Mouse (Mus musculus): ENCODE measurements around the gene Larp1.

Gene Larp1

DNA sequence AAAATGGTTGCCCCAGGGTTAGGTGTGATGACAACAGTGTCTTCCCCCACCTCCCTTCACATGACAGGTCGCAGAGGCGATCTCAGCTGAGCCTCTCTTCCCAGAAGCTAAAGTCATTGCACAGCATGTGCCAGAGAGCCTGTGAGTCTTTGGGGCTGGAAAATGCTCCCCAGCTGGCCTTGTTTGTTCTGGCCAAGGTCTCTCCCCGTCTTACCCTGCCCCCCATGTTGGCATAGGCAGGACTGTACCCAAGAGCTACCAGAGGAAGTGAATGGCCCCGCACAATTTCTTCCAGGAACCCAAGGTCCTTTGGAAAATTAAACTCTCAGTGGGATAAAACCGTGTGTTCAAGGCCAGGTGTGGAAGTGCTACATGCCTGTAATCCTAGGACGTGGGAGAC, 5.1 kb upstream of the Larp1 start:
- no peak for DNase-seq

DNA sequence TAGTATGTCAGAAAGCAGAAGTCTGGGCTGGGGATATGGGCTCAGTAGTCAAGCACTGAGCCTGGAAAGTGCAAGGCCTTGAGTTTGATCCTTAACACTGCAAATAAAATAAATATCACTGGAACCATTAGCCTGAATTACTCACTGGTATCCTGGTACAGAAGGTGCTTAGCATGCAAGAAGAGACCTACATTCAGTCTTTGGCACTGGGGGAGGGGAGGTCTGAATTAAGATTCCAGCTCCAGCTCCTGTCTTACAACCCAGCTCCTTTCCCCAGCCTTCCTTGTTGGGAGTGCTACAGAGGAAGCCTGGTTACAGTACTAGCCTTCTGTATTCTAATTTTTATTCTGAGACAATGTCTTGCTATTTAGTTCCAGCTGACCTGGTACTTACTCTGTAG, 3.8 kb upstream of the Larp1 start:
- DNase-seq: no peak

DNA sequence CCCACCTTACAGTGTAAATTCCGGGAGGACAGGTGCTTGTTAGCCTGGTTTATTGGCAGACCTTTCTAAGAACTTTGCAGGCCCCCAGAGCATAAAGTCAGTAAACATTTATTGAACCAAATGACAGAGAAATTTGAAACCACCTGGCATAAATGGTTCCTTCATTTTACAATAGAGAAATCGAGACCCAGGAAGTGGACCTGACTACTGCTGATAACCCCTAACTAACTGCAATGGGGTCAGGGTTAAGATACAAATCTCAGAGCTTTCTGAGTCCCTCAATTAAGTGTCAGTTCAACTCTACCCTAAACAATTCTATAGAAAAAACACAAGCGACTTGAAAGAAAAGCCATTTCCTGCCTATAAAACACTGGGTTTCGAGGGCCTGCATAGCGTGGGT, 851 bp upstream of the Larp1 start:
- no peak for DNase-seq

DNA sequence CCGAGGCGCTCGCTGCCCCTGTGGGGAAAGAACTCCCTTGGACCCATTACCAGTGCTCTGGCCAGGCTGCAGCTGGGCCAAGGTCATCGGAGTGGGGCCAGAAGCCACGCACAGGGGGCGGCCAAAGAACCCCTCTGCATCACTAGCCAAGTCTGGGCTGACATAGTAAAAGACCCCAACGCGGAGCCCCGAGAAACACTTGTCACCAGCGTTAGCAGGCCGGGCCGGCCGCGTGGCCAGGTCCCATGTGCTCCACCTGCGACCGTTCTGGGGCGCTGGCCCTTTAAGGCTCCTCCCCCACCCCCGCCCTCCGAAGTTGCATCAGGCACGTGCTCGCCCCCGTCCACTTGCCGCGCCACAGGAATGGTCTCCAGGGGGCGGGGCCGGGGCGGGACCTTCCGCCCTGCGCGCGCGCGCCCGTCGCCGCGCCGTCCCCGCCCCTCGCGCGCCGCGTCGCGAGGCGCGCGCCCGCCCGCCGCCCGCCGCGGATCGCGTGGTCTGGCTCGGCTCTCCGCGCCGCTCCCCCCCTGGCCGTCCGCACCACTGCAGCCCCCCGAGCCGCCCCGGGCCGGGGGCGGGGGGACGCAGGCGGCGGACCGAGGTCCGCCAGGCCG, 320 bp upstream of the Larp1 start:
- DNase-seq: peak; percentile 97

DNA sequence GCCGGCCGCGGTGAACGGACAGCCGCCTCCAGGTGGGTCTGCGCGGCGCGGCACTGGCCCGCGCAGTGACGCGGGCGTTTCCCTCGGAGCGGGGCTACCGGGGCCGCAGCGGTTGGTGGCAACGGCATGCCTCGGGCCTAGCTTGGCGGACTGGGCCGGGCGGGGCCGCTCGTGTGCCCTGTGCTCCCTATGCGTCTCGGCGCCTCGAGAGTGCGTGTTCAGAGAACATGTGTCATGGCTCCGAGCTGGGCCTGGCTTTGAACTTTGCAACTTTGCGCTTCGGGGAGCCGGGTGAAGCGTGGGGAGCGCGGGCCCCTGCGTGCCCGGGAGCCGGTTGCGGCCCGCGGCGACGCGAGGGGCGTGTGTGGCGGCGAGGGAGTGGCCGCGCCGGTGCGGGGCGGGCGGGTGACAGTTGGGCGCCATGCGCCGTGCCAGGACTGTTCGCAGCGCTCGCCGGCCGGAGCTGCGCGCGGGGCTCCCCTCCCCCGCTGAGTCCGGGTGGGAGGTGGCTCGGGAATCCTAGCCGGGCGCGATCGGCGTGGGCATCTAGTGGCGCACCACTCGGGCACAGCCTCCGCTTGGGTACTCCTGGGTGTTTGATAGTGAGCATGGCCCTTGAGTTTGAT, 765 bp downstream of the Larp1 start:
- peak; percentile 86 for DNase-seq

DNA sequence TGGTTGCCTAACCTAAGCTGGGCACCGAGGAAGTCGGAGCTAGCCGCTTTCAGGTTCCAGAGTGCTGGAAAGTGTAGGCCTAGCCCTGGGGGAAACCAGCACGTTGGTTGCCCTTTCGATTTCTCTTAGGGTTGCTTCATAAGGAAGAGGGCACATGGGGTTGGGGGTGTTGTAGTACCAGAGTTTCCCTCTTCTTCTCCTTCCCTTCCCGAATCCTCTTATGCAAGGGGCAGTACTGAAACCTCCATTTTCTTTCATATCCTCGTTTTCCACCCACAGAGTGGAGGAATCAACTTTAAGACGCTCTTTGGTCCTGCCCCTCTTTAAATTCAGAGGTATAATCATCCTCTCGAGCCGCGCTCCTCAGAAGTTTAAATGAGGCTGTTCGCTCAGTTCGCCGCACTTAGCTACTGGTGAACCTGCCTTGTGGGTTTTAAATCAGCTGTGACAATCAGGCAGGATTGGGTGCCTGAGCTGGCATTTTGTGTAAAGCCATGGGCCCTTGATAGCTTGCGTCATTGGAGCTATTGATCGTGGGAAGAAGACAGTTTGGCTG, 1.4 kb downstream of the Larp1 start:
- DNase-seq: peak; percentile 66

DNA sequence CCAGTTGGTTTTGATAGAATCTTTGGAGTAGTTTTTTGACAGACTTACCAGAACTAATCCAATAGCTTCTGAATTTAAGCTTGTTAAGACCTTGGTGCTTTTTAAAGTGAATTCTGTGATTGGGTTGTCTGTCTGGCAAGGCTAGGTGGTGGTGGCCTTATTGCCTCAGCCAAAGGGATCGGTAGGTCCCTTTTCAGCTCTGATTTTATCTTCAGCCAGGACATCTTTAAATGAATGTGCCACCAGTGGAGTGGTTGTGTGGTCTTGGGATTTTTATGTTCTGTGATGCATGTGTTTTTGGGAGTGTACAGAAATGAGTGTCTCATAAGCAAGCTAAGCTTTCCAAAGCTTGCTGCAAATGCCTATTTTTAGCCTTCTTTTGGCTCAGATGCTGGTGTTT, 2.1 kb downstream of the Larp1 start:
- no peak for DNase-seq

DNA sequence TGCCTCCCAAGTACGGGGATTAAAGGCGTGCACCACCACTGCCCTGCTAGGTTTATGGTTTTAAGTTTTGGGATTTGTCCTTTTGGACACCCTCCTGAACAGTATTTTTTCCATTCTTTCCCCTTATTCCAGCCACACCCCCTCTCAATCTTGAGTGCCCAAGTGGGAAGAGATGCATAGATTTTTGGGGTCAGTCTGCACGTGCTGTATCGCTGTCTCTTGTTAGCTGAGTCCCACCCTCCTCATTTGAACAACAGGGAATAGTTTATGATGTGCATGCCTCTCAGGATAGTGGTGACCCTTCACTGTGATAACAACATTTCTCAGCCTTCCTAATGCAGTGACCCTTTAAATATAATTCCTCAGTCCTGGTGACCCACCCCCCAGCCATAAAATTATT, 2.9 kb downstream of the Larp1 start:
- no peak for DNase-seq

DNA sequence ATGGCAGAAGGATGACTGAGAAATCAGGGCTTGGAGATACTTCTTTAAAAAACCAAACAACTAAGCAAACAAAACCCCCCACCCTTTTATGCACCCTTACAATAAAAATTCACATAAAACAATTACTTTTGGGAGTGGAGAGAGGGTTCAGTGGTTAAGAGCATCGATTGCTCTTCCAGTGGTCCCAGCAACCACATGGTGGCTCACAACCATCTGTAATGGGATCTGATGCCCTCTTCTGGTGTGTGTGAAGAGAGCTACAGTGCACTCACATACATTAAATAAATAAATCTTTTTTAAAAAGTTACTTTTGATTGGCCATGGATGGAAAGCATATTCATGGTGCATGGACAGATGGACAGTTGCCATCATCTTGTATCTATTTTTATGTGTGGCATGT, 3.8 kb downstream of the Larp1 start:
- DNase-seq: no peak

DNA sequence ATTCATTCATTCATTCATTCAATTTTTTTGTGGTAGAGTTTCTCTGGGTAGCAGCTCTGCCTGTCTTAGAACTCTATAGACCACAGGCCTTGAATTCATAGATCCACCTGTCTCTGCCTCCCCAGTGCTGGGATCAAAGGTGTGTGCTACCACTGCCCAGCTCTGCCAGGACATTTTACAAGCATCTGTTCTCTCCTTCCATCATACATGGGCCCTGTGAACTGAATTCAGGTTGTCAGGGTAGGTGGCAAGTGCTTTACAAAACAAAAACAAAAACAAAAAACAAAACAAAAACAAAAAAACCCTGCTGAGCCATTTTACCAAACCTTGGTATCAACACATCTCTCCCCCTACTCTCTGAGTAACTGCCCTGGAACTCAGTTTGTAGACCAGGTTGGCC, 4.2 kb downstream of the Larp1 start:
- DNase-seq: no peak

DNA sequence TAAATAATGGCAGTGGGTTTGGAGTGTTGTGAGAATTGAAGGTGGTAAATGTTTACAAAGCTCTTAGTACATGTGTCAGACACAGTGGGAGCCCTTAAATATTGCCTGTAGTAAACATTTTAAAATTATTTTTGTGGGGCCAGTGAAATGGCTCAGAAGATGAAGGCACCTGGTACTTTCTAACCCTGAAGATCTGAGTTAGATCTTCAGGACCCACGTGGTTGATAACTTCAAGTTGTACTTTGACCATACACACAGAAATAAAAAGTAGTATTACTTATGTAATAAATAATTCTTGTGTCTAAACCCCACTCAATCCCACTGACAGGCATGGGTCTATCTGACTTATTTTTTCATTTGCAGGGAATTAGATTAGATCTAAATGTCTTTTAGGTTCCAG, 5.7 kb downstream of the Larp1 start:
- DNase-seq: no peak

DNA sequence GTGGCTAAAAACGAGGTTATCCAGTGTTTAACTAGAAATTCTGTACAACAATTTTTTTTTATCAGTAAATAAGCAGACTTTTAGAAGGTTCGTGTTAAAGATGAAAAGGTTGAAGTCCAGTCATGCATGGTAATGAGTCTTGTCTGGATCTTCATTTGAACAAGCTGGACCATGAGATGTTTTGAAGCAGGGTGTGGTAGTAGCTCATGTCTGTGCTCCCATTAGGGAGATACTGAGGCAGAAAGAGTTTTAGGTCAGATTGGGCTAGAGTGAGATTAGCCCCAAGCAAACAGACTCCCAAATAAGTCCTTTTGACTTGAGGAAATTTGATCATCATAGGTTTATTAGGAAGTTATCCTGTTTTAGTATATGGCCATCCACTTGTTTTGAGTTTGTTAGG, 6.5 kb downstream of the Larp1 start:
- no peak for DNase-seq

DNA sequence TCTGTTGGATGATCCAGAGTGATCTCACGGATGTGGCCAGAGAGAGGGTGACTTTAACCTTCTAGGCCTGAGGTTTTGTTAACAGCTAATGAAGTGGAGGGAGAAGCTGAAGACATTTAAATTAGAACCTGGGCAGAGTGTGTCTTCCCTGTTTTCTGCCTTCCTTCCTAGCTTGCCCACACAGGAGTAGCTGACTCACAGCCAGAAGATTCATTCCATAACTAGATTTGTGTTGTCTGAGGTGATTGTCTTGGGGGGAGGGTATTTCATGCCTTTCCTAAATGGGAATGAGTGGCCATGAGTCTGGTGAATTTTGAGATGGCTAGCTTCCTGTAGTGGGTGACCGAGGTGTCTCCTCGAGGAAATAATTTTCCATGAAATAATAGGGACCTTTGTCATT, 7.5 kb downstream of the Larp1 start:
- no peak for DNase-seq

DNA sequence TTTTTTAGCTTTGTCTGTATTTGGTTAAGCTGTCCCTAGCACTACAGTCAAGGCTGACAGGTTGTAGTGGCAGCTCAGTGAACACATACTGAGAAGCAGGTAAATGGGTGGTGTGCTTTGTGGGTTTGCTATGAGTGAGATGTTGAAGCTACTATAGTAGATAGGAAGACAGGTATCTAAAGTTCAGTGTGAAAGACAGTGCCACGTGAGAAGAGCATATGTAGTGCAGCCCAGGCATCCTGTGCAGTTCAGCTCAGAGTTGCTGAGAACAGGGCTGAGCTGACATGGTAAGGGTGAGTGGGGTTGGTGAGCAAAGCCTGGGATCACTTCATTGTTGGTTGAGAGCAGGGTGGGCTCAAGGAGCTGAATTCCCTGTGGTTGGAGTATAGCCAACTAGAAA, 8.6 kb downstream of the Larp1 start:
- no peak for DNase-seq

DNA sequence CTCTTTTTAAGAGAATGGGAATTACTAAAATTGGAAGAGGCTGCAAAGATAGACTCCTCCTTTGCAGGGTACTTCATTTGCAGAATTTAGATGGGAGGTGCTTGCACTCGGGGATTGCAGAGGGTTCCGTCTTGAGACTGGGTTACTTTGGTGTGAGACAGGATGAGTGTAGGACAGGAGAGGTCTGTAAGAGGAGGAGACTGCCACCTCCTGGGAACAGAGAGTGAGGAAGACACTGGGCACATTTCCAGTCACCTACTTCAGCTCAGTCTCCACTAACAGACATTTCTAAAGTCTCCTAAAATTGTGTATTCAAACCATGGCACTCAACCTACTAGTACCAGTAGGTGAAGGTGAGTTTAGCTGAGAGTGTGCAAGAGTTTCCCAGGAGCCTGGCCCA, 9.4 kb downstream of the Larp1 start:
- DNase-seq: no peak

DNA sequence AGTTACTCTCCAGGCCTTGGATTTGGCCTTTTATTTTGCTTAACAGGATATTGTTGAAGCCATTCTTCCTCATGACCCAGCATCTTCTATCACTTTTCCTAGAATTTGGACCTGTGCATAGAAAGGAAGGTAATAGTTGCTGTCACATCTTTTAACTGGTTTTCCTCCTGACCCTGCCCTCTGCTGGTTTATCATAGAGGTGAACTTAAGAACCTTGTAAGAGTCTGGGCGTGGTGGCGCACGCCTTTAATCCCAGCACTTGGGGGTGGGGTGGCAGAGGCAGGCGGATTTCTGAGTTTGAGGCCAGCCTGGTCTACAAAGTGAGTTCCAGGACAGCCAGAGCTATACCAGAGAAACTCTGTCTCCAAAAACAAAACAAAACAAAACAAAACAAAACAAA, 9.8 kb downstream of the Larp1 start:
- peak; percentile 68 for DNase-seq

DNA sequence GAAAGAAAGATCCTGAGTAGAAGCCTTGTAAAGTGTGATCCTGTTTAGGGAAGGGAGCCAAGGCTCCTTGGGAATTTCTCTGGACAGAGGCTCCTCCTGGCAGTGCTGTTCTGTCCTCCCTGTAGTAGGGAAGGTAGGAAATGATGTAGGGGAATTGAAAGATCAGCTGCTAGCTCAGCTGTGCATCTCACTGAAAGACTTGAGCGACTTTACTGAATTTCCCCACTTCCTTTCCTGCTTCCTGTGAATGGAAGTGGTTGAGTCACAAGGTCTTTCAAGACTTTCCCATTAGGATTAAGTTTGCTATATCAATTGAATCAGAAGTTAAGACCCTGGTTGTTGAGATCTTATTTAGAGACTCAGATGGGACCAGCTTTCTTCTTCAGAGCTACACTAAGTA, 12.2 kb downstream of the Larp1 start:
- DNase-seq: no peak

DNA sequence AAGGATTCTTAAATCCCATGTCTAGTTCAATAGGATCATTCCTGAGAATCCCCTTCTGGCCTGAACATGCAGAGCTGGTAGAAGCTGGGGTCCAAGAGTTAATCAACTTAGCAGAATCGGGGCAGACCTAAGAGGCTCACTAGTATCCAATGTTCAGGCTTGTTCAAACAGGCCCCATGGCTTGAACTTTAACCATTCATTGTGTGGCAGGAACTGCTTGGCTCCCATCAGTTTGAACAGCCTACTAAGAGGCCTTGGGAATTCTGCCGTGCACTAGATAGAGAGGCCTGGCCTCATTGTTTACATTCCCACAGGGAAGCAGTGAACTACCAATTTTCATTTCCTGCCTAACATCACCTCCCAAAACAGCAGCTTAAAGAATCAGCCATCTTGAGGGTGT, 12.8 kb downstream of the Larp1 start:
- DNase-seq: no peak

DNA sequence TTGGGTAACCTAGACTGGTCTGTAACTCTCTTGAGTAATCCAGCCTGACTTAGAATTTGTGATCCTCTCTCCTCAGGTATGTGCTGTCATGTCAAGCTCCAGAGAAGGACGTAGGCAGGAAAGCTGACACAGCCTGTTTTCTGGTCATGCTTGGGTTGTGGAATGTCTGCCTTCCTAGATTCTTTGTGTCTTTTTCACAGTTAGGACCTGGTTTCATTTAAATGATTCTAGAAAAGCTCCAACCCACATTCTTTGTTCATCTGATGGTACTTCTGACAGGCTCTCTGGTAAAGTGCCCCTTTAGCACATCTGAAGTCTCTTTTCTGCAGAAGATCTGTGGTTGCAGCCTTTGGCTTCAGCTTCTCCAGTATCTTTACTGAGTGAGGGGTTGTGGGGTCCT, 15.4 kb downstream of the Larp1 start:
- DNase-seq: no peak

DNA sequence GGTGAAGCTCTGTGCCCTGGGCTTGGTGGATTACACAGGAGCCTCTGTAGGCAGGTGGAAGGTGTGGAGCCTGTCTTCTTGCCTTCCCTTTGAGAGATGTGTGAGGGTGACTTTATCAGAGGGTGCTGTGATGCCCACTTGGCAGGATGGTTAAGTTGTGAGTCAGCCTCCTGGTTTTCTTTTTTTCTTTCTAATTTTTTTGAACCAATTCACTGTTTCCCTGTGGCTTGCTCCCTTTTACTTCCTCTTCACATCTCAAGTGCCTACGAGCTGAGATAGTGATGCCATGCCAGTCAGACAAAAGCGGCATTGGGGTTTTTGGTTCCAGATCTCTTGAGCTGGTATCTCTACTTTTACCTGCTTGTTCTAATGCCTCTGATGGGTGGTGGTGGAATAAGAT, 15.8 kb downstream of the Larp1 start:
- DNase-seq: no peak

DNA sequence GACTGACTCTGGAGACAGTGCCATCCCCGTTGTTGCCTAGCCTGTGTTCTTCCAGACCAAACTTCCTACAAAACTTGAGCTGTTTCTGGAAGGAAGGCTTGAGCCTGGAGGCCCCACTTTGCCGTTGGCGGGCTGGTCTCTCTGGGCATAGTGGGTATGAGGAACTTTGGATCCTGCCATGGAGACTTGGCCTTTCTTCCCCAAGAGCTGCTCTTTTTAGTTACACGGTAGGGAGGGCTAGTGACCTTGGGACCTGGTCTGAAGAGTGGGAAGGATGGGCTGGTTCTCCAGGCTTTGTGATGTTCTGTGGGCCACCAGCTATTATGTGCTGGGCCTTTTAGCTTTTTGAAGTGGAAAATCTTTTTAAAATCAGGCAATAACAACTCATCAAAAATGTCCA, 17.0 kb downstream of the Larp1 start:
- no peak for DNase-seq

DNA sequence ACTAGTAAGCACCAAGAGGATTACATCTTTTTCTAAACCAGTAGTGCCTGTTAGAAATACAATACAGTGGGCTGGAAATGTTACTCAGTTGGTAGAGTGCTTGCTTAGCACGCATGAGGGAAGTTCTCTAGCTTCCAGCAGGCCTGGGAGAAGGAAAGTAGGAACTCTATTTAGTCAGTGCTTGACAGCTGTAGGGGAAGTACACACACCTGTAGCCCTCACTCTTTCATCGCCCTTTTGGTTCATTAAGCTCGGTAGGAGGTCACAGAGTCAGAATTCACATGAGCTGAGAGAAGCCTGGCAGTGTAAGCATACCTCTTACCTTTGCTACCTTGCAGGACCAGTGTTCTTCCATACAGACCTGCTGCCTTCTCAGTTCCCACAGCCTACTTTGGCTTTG, 17.5 kb downstream of the Larp1 start:
- DNase-seq: no peak

DNA sequence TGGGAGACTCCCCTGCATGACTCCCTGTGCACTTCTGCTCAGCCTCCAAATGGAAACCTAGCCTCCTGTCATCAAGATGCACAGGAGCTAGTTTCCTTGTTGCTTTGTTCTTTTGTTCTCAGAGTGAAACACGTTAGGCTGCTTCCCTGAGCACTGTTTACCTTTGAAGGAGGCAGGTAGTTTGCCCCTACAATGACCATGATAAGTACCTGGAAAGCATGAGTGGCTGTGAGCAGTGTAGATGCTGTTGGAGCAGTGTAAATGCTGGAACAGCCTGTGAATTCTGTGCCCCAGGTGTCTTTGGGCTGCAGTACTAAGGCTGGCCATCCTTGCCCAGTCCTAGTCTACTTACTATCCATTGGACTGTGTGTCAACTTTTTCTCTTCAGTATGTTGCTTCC, 18.0 kb downstream of the Larp1 start:
- no peak for DNase-seq

DNA sequence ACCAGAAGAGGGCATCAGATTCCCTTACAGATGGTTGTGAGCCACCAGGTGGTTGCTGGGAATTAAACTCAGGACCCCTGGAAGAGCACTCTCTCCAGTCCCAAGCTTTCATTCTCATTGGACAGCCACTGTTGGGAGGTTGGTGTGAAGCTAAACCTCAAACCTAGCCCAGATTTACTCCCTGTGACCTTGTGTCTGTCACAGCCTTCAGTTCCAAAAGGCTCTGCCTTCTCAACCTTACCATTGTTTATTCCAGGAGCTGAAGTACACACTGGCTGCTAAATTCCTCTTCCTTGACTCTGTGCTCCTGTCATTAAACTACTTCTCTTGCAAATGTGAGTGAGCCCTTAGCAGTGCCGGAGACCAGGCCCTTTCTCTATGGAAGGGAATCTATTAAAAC, 20.1 kb downstream of the Larp1 start:
- no peak for DNase-seq

DNA sequence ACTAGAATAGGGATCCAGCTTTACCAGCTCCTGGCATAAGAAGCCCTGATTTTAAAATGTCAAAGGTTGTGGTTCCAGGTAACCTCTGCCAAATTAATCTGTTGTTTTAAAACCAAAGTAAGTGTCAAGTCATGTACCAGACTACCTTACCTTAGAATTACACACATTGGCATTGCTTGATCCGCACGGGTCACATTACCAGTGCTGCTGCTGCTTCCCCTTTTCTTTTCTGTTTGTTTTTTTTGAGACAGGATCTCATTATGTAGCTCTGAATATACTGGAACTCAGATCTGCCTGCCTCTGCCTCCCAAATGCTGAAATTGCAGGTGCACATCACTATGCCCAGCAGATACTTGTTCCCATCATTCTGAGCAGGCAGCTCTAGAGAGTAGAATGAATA, 21.0 kb downstream of the Larp1 start:
- no peak for DNase-seq
